Mouse (Mus musculus) kidney, embryonic 14.5 days (tissue): ENCODE data around the gene Depdc5. TPM values are rescaled to one million over a fixed set of nuclear protein-coding genes. Genes with fewer than 3 reads are reported as not detected.
"Not testable (repeated sequence)": the region's sequence is repeated elsewhere in the genome, so short reads cannot be mapped to it uniquely, and the experiment has no call there.

Experiments
- ATAC-seq: fragments of 200-750 bp; cut with Nextera tagmentation; 2 replicates; pipeline ENCODE4 v1.8.0; 2017; ENCODE audit warnings: moderate number of reproducible peaks, mild to moderate bottlenecking, moderate TSS enrichment, moderate library complexity; ENCODE audit not compliant: low FRiP score, low TSS enrichment
- H3K27ac ChIP-seq: fragments of 300-500 bp; sonication (generic); 2 replicates; pipeline ENCODE4 v1.5.1; 2014; ENCODE audit warnings: low read depth, mild to moderate bottlenecking, low read length, moderate library complexity, mixed read lengths
- H3K27me3 ChIP-seq: fragments of 300-500 bp; sonication (generic); 2 replicates; pipeline ENCODE4 v1.6.1; 2014; ENCODE audit warnings: mild to moderate bottlenecking, low read length; ENCODE audit not compliant: control insufficient read depth, insufficient read depth
- H3K36me3 ChIP-seq: fragments of 300-500 bp; sonication (generic); 2 replicates; pipeline ENCODE4 v1.6.1; 2014; ENCODE audit warnings: low read length, mixed read lengths; ENCODE audit not compliant: control insufficient read depth, insufficient read depth
- H3K4me1 ChIP-seq: fragments of 300-500 bp; sonication (generic); 2 replicates; pipeline ENCODE4 v1.6.1; 2014; ENCODE audit warnings: low read length, mixed read lengths; ENCODE audit not compliant: control insufficient read depth, insufficient read depth
- H3K4me2 ChIP-seq: fragments of 300-500 bp; sonication (generic); replicated peaks from 2 replicates; pipeline ENCODE4 v1.6.1; 2014; ENCODE audit warnings: low read depth, mild to moderate bottlenecking, low read length
- H3K4me3 ChIP-seq: fragments of 300-500 bp; sonication (generic); 2 replicates; pipeline ENCODE4 v1.5.1; 2014; ENCODE audit warnings: mild to moderate bottlenecking, low read length
- H3K9ac ChIP-seq: fragments of 300-500 bp; sonication (generic); 2 replicates; pipeline ENCODE4 v1.6.1; 2014; ENCODE audit warnings: low read depth, mild to moderate bottlenecking, low read length, moderate library complexity
- H3K9me3 ChIP-seq: fragments of 300-500 bp; sonication (generic); 2 replicates; pipeline ENCODE4 v1.6.1; 2016; ENCODE audit warnings: low read length; ENCODE audit not compliant: control insufficient read depth
- WGBS: fragments of 180-500 bp; shearing (Covaris S2); extraction: QIAGEN DNeasy Blood & Tissue Kit; methylation state at CpG from one replicate; pipeline ENCODE4 v1.1.7; 2014; 5-methylcytosine and 5-hydroxymethylcytosine counted together
- polyA plus RNA-seq: library from polyadenylated mRNA; unstranded; fragments of >200 nt; fragmentation: Nextera tagmentation; extraction: Ambion mirVana; gene quantifications from 2 replicates; pipeline ENCODE4 v1.2.1, GENCODE M21; 2014

Depdc5 gene
- polyA plus RNA-seq, 1 experiment from 2014 or later: 19.8 TPM

DNA sequence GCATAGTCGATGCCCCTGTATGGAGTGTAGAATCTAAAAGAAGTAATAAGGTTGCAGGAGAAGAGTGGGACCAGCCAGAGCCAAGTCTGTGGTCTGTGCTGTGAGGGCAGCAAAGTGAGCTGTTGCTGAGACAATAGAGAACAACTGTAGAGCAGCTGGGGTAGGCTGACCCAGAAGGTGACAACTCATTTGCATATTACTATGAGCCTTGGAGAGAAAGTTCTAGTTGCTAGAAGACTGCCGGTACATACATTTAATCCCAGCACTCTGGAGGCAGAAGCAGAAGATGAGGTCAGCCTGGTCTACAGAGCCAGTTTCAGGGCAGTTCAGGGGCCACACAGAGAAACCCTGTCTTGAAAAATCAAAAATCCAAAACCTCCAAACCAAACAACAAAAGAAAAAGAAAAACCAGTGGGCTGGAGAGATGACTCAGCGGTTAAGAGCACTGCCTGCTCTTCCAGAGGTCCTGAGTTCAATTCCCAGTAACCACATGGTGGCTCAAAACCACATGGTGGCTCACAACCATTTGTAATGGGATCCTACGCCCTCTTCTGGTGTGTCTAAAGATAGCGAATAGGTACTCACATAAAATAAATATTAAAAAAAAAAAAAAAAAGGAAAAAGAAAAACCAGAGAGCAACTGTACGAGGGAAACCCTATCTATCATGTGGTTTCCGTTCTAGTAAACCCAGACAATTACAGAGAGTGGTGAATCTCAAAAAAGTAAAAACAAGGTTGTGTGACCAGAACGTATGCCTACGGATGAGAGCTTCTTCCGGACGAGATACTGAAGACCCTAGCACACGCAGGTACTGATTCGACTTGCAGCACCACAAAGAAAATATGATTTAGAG lies 175.4 kb downstream of the Depdc5 start:
- no peak for ATAC-seq
- Histone ChIP-seq H3K27me3 (no peaks in the 10 kb centered on the region), H3K9me3 (no peaks in the 10 kb centered on the region), H3K9ac (no peak overlapping the region), H3K27ac (no peak overlapping the region), H3K4me1 (no peaks in the 10 kb centered on the region), H3K4me3 (no peak overlapping the region), H3K4me2 (peak overlapping the region; percentile 32; the same call in 1 of the 2 replicates), H3K36me3 (no peaks in the 10 kb centered on the region)
- 46% methylated on average over 13 of the region's 13 CpGs for WGBS

GRCm38 (mm10) chr5:33039510-33039911 lies 176.0 kb downstream of the Depdc5 start:
- no peak overlapping the region for H3K4me3 ChIP-seq
- WGBS: 3% methylated on average over 13 of the region's 13 CpGs

DNA sequence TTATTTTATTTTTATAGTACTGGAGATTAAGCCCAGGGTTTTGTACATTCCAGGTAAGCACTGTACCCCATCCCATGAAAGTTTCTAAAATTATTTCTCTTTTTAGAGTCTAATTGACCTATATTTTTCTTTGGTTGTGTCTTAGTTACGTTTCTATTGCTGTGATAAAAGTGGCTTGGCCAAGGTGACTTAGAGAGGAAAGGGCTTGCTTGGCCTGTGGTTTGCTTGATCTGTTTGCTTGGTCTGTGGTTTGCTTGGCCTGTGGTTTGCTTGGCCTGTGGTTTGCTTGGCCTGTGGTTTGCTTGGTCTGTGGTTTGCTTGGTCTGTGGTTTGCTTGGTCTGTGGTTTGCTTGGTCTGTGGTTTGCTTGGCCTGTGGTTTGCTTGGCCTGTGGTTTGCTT lies 177.2 kb downstream of the Depdc5 start:
- not testable (repeated sequence) for H3K27ac ChIP-seq, H3K27me3 ChIP-seq, H3K36me3 ChIP-seq, H3K4me2 ChIP-seq, H3K4me3 ChIP-seq, H3K9ac ChIP-seq, H3K9me3 ChIP-seq, ATAC-seq, H3K4me1 ChIP-seq
- WGBS: 88% methylated on average over 1 of the region's 1 CpGs

More at GRCm38 (mm10) chr5:33039510-33039911, 176.0 kb downstream of the Depdc5 start:
- Histone ChIP-seq H3K27me3 (no peaks in the 10 kb centered on the region), H3K36me3 (no peaks in the 10 kb centered on the region), H3K9ac (peak overlapping the region; percentile 23; the same call in 1 of the 2 replicates), H3K9me3 (no peaks in the 10 kb centered on the region), H3K4me1 (no peaks in the 10 kb centered on the region), H3K27ac (no peak overlapping the region), H3K4me2 (peak overlapping the region; percentile 32; the same call in 1 of the 2 replicates)
- peak; percentile 17; the same call in 1 of the 2 replicates for ATAC-seq

DNA sequence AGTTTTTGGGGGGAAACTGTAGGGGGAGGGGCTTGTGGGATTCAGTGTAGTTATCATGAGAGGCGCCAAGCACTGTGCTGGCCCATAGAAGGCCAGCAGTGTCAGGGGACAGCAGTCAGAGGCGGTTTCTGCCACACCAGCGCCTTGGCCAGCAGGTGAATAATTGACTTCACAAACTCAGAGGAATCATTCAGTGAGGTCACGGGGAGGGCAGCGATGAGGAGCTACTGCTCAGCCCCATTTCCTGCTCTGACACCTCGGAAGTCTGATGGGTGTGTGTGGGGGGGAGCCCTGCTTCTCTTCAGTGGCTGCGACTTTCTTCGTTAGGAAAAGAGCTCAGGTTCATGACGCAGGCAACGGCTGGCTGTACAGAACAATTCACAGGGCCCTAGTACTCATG lies 179.9 kb downstream of the Depdc5 start:
- ATAC-seq: peak; percentile 63; the same call in 1 of the 2 replicates
- 39% methylated on average over 10 of the region's 10 CpGs for WGBS
- Histone ChIP-seq H3K27ac (no peak overlapping the region), H3K9me3 (peaks cover 4% of the 10 kb centered on the region; the same call in 1 of the 2 replicates), H3K4me1 (no peaks in the 10 kb centered on the region), H3K36me3 (no peaks in the 10 kb centered on the region), H3K4me2 (no peak overlapping the region), H3K4me3 (no peak overlapping the region), H3K9ac (no peak overlapping the region), H3K27me3 (no peaks in the 10 kb centered on the region)

Other genes starting within 250 kb of the Depdc5 start
- 73.7 and 79.2 TPM in 2 replicates for gene Pisd, start 78.1 kb upstream of the Depdc5 start, polyA plus RNA-seq
- not detected in 2 replicates for gene Gm20671, start 36.6 kb upstream of the Depdc5 start, polyA plus RNA-seq
- 12.6 and 20.7 TPM in 2 replicates for gene Prr14l, start 9.4 kb upstream of the Depdc5 start, polyA plus RNA-seq
- gene Ywhah, start 155.1 kb downstream of the Depdc5 start, polyA plus RNA-seq: 286 and 318 TPM in 2 replicates
- gene Slc5a1, start 240.5 kb downstream of the Depdc5 start, polyA plus RNA-seq: 1.3 and 5.1 TPM in 2 replicates